Mouse (Mus musculus): ENCODE results near the gene Ccdc97. TPM values are rescaled to one million over a fixed set of nuclear protein-coding genes. Genes with fewer than 3 reads are reported as not detected.

Gene Ccdc97
- polyA plus RNA-seq, 1 experiment: 80.5 TPM

- no peak for DNase-seq (ENCODE audit: low read depth)
- no peak for TF ChIP-seq POLR2A (IDR thresholded peaks at IDR 0.05; ENCODE audit: borderline replicate concordance, extremely low read depth, insufficient read depth, insufficient read length, poor library complexity, severe bottlenecking)
- no peak for TF ChIP-seq CTCF (IDR thresholded peaks at IDR 0.05; ENCODE audit: borderline replicate concordance, extremely low read depth, insufficient read depth, insufficient read length)
Measured at GRCm38 (mm10) chr7:25675405-25675804, 43.5 kb downstream of the Ccdc97 start.

- no peak for DNase-seq (ENCODE audit: low read depth)
Measured at GRCm38 (mm10) chr7:25674719-25675300, 44.1 kb downstream of the Ccdc97 start, which contains the start of gene Tmem91. Gene Tmem91, minus strand, starts transcription at chr7:25675166.

GRCm38 (mm10) chr7:25674297-25674696, 44.6 kb downstream of the Ccdc97 start:
- no peak for TF ChIP-seq POLR2A (IDR thresholded peaks at IDR 0.05; ENCODE audit: borderline replicate concordance, extremely low read depth, insufficient read depth, insufficient read length, poor library complexity, severe bottlenecking)
- no peak for TF ChIP-seq CTCF (IDR thresholded peaks at IDR 0.05; ENCODE audit: borderline replicate concordance, extremely low read depth, insufficient read depth, insufficient read length)
- no peak for DNase-seq (ENCODE audit: low read depth)

More at GRCm38 (mm10) chr7:25674719-25675300, 44.1 kb downstream of the Ccdc97 start, which contains the start of gene Tmem91:
- no peak for TF ChIP-seq POLR2A (IDR thresholded peaks at IDR 0.05; ENCODE audit: borderline replicate concordance, extremely low read depth, insufficient read depth, insufficient read length, poor library complexity, severe bottlenecking)
- no peak for TF ChIP-seq CTCF (IDR thresholded peaks at IDR 0.05; ENCODE audit: borderline replicate concordance, extremely low read depth, insufficient read depth, insufficient read length)

GRCm38 (mm10) chr7:25672442-25672841, 46.4 kb downstream of the Ccdc97 start:
- no peak for DNase-seq (ENCODE audit: low read depth)
- TF ChIP-seq POLR2A (IDR thresholded peaks at IDR 0.05; ENCODE audit: borderline replicate concordance, extremely low read depth, insufficient read depth, insufficient read length, poor library complexity, severe bottlenecking) (no peak), CTCF (IDR thresholded peaks at IDR 0.05; ENCODE audit: borderline replicate concordance, extremely low read depth, insufficient read depth, insufficient read length) (peak; percentile 13; the same call in 1 of the 2 replicates)

DNA sequence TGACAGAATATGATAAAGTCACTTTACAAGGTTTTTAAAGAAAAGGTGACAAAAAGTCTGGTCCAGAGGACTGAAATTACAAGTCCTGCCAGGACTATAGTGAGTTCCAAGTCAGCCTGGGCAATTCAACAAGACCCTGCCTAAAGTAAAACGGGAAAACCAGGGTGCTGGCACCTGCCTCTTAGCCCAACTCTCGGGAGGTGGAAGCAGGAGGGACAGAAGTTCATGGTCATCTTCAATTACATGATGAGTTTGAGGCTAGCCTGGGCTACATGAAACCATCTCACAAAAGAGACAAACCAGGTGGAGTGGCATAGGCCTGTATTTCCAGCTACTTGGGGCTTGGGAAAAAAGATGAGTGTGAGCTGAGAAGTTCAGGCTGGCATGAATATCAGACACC, 47.2 kb downstream of the Ccdc97 start:
- no peak for TF ChIP-seq CTCF (IDR thresholded peaks at IDR 0.05; ENCODE audit: borderline replicate concordance, extremely low read depth, insufficient read depth, insufficient read length)
- no peak for TF ChIP-seq POLR2A (IDR thresholded peaks at IDR 0.05; ENCODE audit: borderline replicate concordance, extremely low read depth, insufficient read depth, insufficient read length, poor library complexity, severe bottlenecking)
- no peak for DNase-seq (ENCODE audit: low read depth)

GRCm38 (mm10) chr7:25670096-25670495, 48.8 kb downstream of the Ccdc97 start:
- no peak for DNase-seq (ENCODE audit: low read depth)
- TF ChIP-seq POLR2A (IDR thresholded peaks at IDR 0.05; ENCODE audit: borderline replicate concordance, extremely low read depth, insufficient read depth, insufficient read length, poor library complexity, severe bottlenecking) (no peak), CTCF (IDR thresholded peaks at IDR 0.05; ENCODE audit: borderline replicate concordance, extremely low read depth, insufficient read depth, insufficient read length) (no peak)

- DNase-seq (ENCODE audit: low read depth): no peak
- no peak for TF ChIP-seq CTCF (IDR thresholded peaks at IDR 0.05; ENCODE audit: borderline replicate concordance, extremely low read depth, insufficient read depth, insufficient read length)
- TF ChIP-seq POLR2A (IDR thresholded peaks at IDR 0.05; ENCODE audit: borderline replicate concordance, extremely low read depth, insufficient read depth, insufficient read length, poor library complexity, severe bottlenecking): no peak
Measured at GRCm38 (mm10) chr7:25669631-25670030, 49.3 kb downstream of the Ccdc97 start.

DNA sequence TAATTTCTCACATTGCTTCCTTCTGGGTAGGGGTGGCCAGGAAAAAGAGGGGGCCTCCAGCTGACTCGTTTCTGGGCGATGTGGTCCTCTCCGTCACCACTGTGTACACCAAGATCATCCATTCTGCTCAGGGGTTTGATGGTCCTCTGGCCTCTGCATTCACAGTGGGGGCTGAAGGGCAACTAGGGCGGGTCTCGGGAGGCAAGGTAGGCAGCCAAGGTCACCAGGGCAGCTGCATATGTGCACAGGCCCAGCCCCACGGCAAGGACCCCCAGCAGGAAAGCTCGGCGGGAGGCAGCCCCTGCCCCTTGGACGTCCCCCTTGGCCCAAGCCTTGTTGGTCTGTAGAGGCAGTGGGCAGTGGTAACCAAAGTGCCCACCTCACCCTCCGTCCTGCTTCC, 49.7 kb downstream of the Ccdc97 start:
- TF ChIP-seq POLR2A (IDR thresholded peaks at IDR 0.05; ENCODE audit: borderline replicate concordance, extremely low read depth, insufficient read depth, insufficient read length, poor library complexity, severe bottlenecking) (no peak), CTCF (IDR thresholded peaks at IDR 0.05; ENCODE audit: borderline replicate concordance, extremely low read depth, insufficient read depth, insufficient read length) (no peak)
- no peak for DNase-seq (ENCODE audit: low read depth)

- no peak for DNase-seq (ENCODE audit: low read depth)
- TF ChIP-seq POLR2A (IDR thresholded peaks at IDR 0.05; ENCODE audit: borderline replicate concordance, extremely low read depth, insufficient read depth, insufficient read length, poor library complexity, severe bottlenecking): no peak
- TF ChIP-seq CTCF (IDR thresholded peaks at IDR 0.05; ENCODE audit: borderline replicate concordance, extremely low read depth, insufficient read depth, insufficient read length): no peak
Measured at GRCm38 (mm10) chr7:25666381-25666780, 52.5 kb downstream of the Ccdc97 start.

Other genes starting within 250 kb of the Ccdc97 start
- 0.87 and 1.1 TPM in 2 replicates for gene Ceacam1, start 241.5 kb downstream of the Ccdc97 start, polyA plus RNA-seq (2012; rRNA removed)
- not detected in 2 replicates for gene Ceacam2, start 179.2 kb downstream of the Ccdc97 start, polyA plus RNA-seq (2012; rRNA removed)
- 0.10 and 0.12 TPM in 2 replicates for gene Erich4, start 103.2 kb downstream of the Ccdc97 start, polyA plus RNA-seq (2012; rRNA removed)
- 41.9 and 46.1 TPM in 2 replicates for gene Dmac2, start 99.7 kb downstream of the Ccdc97 start, polyA plus RNA-seq (2012; rRNA removed)
- gene B3gnt8, start 92.4 kb downstream of the Ccdc97 start, polyA plus RNA-seq (2012; rRNA removed): 0.78 and 0.87 TPM in 2 replicates
- 58.6 and 87.9 TPM in 2 replicates for gene Bckdha, start 60.1 kb downstream of the Ccdc97 start, polyA plus RNA-seq (2012; rRNA removed)
- gene Exosc5, start 59.9 kb downstream of the Ccdc97 start, polyA plus RNA-seq (2012; rRNA removed): 35.8 and 58.1 TPM in 2 replicates
- 14.2 and 16.5 TPM in 2 replicates for gene Tmem91, start 43.9 kb downstream of the Ccdc97 start, polyA plus RNA-seq (2012; rRNA removed)
- gene B9d2, start 38.3 kb downstream of the Ccdc97 start, polyA plus RNA-seq (2012; rRNA removed): 51.5 and 73.3 TPM in 2 replicates
- 3.2 and 7.9 TPM in 2 replicates for gene Tgfb1, start 32.1 kb downstream of the Ccdc97 start, polyA plus RNA-seq (2012; rRNA removed)
- 34.7 and 70.2 TPM in 2 replicates for gene Hnrnpul1, start 35.7 kb upstream of the Ccdc97 start, polyA plus RNA-seq (2012; rRNA removed)
- 14.3 and 18.8 TPM in 2 replicates for gene Axl, start 69.6 kb upstream of the Ccdc97 start, polyA plus RNA-seq (2012; rRNA removed)
- 1.7 and 2.0 TPM in 2 replicates for gene Cyp2s1, start 97.8 kb upstream of the Ccdc97 start, polyA plus RNA-seq (2012; rRNA removed)
- gene Cyp2b10, start 178.5 kb upstream of the Ccdc97 start, polyA plus RNA-seq (2012; rRNA removed): not detected in 2 replicates

Data from brain, embryonic 14.5 days (tissue).